Mouse (Mus musculus): ENCODE measurements around the gene Tcf7l2.

Tcf7l2 gene

GRCm38 (mm10) chr19:55757403-55757802 is 15.8 kb downstream of the Tcf7l2 start:
- no peak for DNase-seq (ENCODE audit: low spot score in 2 of 2)

GRCm38 (mm10) chr19:55758158-55758557 is 16.5 kb downstream of the Tcf7l2 start:
- no peak for DNase-seq (ENCODE audit: low spot score in 2 of 2)

DNA sequence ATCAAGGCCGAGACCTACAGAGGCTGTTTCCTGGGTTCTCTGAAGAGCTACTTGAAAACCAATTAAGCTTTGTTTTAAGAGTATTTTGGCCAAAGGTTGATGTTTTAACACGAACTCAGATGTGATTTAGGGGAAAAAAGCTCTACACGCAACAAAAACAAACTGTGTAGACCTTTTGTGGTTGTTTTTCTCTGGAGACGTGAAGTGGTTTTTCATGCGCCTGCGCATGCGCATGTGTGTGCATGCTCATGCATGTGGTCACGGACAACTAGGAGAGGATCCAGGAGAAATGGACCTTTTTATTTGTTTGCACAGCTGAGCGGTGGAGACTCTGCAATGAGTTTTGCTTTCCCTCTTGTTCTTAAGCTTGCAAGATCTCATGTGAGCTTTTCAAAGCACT is 17.4 kb downstream of the Tcf7l2 start:
- DNase-seq (ENCODE audit: low spot score in 2 of 2), result no peak

DNA sequence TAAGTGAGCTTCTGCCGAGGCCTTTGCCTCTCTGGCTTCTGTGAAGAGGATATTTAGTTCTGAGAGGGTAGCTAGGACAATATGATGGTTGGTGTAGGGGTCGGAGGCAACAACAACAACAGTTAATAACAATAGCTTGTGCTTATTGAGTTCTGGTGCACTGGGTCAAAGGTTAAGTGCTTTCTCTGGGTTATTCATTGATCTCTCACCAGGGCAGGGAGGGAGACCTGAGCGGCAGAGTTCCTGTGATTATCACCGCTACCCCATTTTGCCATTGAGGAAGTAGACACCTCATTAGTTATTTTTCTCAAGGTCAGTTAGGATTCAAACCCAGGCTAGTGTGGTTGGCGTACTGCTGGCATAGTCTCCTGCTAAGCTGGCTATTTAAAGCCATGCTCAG is 19.5 kb downstream of the Tcf7l2 start:
- DNase-seq (ENCODE audit: low spot score in 2 of 2), result no peak

DNA sequence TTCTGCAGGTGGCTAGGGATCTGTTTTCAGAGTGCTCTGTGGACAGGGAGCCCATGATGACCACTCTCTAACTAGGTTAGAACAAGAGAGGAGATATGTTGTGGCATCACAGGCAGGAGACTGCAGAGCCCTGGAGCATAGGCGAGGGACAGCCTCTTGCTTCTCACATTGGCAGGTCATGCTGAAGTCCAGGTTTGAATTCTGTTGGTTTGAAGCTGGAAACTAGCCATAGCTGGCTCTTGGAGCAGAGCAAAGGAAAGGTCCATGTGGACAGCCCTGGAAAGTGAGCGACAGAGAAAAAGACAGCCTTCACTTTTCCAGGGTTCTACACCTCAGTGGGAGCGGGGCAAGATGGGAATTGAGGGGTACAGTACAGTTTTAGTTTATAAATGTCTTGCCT is 20.6 kb downstream of the Tcf7l2 start:
- no peak for DNase-seq (ENCODE audit: low spot score in 2 of 2)

- DNase-seq (ENCODE audit: low spot score in 2 of 2), result no peak
These were observed 24.2 kb downstream of the Tcf7l2 start for GRCm38 (mm10) chr19:55765814-55766213.

DNA sequence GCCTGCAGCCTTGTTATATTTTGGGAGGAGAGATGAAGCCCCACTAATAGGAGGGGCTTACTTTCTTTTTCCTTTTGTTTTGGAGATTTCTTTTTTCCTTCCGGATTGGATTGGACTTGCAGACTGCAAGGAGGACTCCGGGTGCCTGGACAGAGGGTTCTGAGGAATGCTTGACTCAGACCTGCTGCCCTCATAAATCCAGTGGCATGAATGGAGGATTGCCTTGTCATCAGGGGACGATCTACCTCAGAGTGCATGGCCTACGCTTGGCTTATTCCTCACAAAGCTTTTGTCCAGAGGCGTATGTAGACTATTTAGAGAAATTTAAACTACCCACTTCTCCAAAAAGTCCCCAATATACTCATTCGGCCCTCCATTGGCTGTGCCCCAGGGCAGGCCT is 25.5 kb downstream of the Tcf7l2 start:
- DNase-seq (ENCODE audit: low spot score in 2 of 2), result no peak

DNA sequence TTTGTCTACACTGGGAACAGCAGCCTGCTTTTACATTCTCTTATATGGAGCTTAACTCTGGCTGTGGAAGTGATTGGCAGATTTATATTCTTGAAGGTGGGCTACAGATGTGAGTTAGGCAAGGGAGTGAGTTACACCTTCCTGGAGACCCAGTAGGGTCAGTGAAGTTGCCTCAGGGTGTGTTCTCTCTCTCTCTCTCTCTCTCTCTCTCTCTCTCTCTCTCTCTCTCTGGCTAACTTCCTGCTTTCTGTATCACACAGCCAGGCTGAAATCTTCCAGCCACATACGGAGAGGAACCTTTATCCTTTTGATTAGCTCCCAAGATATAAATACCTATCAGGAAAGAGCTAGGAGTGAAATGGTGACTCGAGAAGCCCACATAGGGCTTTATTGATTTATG is 26.0 kb downstream of the Tcf7l2 start:
- DNase-seq (ENCODE audit: low spot score in 2 of 2), result no peak

GRCm38 (mm10) chr19:55768246-55768645 is 26.6 kb downstream of the Tcf7l2 start:
- DNase-seq (ENCODE audit: low spot score in 2 of 2), result no peak

- DNase-seq (ENCODE audit: low spot score in 2 of 2), result no peak
These were observed 27.3 kb downstream of the Tcf7l2 start for GRCm38 (mm10) chr19:55768889-55769288.

DNA sequence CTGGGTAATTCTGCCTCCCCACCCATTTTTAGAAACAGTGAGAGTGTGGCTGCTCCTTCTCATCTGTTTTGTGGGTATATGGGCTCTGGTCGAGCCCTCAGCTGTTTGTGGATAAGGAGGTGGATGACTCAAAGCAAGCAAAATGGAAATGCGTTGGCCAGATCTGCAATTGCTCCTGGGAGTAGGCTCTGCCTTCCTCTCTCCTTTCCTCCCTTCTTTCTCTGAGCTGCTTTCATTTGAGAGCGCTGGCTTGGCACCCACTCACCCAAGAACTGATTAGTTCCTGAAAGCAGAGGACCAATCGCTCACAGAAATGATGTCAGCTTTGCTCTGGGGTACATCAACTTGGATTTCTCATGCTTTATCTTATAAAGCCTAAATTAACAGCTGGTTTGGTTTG is 32.7 kb downstream of the Tcf7l2 start:
- DNase-seq (ENCODE audit: low spot score in 2 of 2), result no peak

GRCm38 (mm10) chr19:55774824-55775223 is 33.2 kb downstream of the Tcf7l2 start:
- no peak for DNase-seq (ENCODE audit: low spot score in 2 of 2)

DNA sequence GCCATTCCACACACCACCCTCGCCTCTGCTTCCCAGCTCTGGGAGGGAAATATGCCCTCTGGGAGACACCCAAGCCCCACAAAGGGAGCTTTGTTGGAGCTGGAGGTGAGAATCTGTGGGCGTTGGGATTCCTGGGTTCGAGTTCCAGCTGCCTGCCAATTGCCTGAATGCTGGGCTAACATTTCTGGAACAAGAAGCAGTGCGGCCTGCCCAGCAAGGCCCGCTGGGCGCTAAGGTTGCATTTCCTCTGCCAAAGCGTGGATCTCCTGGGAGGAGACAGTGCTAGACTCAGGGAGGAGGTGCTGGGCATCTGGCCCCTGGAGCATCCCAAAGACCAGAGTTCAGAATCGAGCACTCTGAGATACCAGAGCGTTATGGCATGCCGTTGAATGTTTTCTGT is 38.3 kb downstream of the Tcf7l2 start:
- DNase-seq (ENCODE audit: low spot score in 2 of 2), result peak; percentile 30 to 36

GRCm38 (mm10) chr19:55781087-55781486 is 39.5 kb downstream of the Tcf7l2 start:
- DNase-seq (ENCODE audit: low spot score in 2 of 2), result no peak

DNA sequence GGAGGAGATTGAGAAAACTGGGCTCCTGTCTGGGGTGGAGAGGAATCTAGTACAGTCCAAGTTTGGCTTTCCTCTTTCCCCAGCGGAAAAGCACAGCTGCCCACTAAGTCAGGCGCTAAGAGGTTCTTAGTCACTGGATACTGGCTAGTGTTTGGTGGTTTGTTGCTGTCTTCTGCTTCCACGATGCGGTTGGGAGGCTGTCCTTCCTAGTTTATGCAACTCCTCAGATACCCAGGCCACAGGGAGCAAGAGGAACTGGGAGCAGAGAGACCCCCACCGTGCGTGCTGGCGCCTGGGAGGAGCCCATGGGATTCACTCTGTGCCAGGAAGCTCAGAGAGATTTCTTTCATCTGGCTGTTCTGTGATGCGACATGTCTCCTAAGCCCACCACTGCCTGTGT is 40.1 kb downstream of the Tcf7l2 start:
- DNase-seq (ENCODE audit: low spot score in 2 of 2), result no peak

DNA sequence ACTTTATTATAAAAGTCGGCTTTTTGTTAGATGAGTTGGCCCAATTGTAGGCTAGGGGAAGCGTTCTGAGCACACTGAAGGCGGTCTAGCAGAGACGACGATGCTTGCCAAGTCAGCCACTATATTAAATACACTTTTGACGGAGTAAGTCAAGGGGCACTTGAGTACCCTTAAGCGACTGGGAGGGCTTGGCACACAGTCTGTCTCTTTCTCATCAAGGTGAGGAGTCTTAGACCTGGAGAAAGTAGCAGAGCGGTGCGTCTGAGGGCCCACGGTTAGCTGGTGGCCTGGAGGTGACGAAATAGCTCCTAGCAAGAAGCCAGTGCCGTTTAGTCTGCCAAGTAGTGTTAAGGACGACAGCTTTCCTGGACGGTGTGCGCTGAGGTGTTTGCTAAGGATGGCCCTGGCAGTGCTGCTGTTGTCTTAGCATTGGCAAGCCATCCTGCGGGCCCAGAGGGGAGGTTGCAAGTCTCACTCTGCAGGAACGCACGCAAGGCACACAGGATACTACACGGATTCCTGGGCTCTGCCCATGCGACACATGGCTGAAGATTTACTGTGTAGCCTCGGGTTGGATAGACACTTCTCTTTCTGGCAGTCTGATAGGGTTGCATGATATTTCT is 43.3 kb downstream of the Tcf7l2 start:
- no peak for DNase-seq (ENCODE audit: low spot score in 2 of 2)

GRCm38 (mm10) chr19:55787420-55787819 is 45.8 kb downstream of the Tcf7l2 start:
- no peak for DNase-seq (ENCODE audit: low spot score in 2 of 2)

GRCm38 (mm10) chr19:55788285-55788904 is 46.8 kb downstream of the Tcf7l2 start:
- no peak for DNase-seq (ENCODE audit: low spot score in 2 of 2)

- DNase-seq (ENCODE audit: low spot score in 2 of 2), result no peak
These were observed 47.3 kb downstream of the Tcf7l2 start for GRCm38 (mm10) chr19:55788905-55789295.

DNA sequence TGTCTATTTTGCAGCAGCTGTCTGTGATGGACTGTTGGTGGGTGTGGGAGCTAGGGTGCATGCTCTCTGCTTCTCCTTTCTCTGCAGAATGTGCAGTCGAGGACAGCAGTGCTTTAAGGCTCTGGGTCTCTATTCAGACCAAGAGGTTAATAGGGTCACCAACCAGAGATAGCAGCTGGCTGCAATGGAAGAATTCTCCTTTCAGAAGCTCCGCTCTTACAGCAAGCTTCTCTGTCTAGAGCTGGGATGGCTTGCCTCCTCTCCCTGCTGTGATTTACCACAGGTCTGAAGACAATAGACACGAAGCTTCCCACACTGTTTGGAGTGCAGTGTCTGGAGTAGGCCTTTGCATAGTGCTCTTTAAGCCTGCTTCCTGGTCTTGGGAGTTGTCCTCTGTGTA is 48.2 kb downstream of the Tcf7l2 start:
- no peak for DNase-seq (ENCODE audit: low spot score in 2 of 2)

DNA sequence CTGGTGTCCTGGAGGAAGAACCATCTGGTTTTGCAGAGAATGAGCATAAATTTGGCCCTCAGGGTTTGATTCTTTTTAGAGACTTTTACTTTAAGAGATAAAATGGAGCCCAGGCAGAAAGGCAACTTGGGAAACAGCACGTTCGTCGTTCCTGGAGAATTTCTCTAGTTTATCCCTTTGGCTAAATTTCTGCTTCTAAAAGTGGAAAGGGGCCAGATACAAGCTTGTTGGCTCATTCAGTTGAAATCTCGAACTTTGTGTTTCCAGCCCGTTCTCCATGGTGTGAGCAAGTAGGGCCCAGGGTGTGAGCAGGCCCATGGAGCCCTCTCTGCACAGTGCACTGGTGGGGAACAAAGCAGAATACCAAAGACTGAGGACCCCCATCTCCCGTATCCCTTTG is 49.7 kb downstream of the Tcf7l2 start:
- DNase-seq (ENCODE audit: low spot score in 2 of 2), result no peak

- no peak for DNase-seq (ENCODE audit: low spot score in 2 of 2)
These were observed 50.3 kb downstream of the Tcf7l2 start for GRCm38 (mm10) chr19:55791886-55792285.

DNA sequence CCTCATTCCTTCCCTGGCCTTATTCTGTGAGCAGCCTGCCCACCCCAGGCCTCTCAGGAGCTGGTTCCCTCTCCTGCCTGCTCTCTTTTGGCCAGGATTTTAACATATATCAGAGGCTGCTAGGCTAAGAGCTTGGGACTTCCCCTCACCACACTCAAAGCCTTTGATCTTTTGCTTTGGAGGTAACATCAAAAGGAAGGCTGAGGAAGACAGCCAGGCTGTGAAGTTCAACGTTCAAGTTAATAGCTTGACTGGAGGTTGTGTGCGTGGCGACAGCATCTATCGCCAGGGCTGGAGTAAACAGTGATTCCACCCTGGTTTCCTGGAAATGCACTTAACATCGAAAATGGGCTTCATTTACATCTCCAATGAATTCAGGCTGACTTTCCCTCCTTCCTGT is 51.0 kb downstream of the Tcf7l2 start:
- no peak for DNase-seq (ENCODE audit: low spot score in 2 of 2)

- no peak for DNase-seq (ENCODE audit: low spot score in 2 of 2)
These were observed 51.4 kb downstream of the Tcf7l2 start for GRCm38 (mm10) chr19:55793029-55793428.
